ENCODE assay signal across 19 mouse cellular contexts in the genomic region with DNA sequence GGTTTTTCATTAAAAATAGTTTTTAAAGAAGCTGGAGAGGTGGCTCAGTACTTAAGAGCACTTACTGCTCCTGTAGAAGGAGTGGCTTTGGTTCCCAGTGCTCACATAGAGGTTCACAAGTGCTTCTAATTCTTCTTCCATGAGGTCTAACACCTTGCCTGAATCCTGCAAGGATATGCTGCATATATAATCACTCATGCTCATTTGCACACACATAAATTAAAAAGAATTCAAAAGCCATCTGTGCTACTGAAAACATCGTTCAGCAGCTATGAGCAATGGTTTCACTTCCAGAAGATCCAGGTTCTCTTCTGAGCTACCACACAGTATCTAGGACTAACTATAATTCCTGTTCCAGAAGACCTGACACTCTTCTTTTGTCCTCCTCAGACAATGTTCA.
"Had no signal": no experiment of that assay in that cellular context is flagged by ENCODE, and none has a peak within 500 bp of the region (broad histone marks: within the 10 kb centered on the region; RNA-seq: fewer than 3 reads in every experiment).

No protein-coding gene starts in this region.

- H3K9me3 ChIP-seq: lung, embryonic 15.5 days; megakaryocyte, embryonic 14.5 days; midbrain, embryonic 13.5 days; midbrain, embryonic 15.5 days; neural tube, embryonic 12.5 days had no signal

- H3K4me3 ChIP-seq: lung, embryonic 15.5 days; megakaryocyte, embryonic 14.5 days; midbrain, embryonic 13.5 days; midbrain, embryonic 15.5 days; neural tube, embryonic 12.5 days had no signal

- DNase-seq: lung, adult 2 months; lung, postnatal 14 days; lung, postnatal 36 days; retina, postnatal 1 day; right cerebral cortex, adult 18-20 months; right cerebral cortex, postnatal 25 days; right cerebral cortex, postnatal 4 days; spleen, adult 18-20 months; thymus, adult 2 months; thymus, postnatal 25 days; thymus, postnatal 4 days had no signal

- ATAC-seq: lung, postnatal 0 days; midbrain, embryonic 13.5 days; midbrain, embryonic 15.5 days had no signal

- H3K4me2 ChIP-seq: lung, embryonic 15.5 days; midbrain, embryonic 11.5 days; midbrain, embryonic 13.5 days; midbrain, embryonic 15.5 days; neural tube, embryonic 12.5 days had no signal

- H3K36me3 ChIP-seq: lung, embryonic 15.5 days; midbrain, embryonic 13.5 days; midbrain, embryonic 15.5 days; neural tube, embryonic 12.5 days had no signal

- H3K9ac ChIP-seq: lung, embryonic 15.5 days; midbrain, embryonic 13.5 days; midbrain, embryonic 15.5 days; neural tube, embryonic 12.5 days had no signal

- H3K4me1 ChIP-seq: lung, embryonic 15.5 days; megakaryocyte, embryonic 14.5 days; midbrain, embryonic 13.5 days; midbrain, embryonic 15.5 days; neural tube, embryonic 12.5 days had no signal

- H3K27me3 ChIP-seq: lung, embryonic 15.5 days; megakaryocyte, embryonic 14.5 days; midbrain, embryonic 13.5 days; midbrain, embryonic 15.5 days; neural tube, embryonic 12.5 days had no signal

- H3K27ac ChIP-seq: lung, embryonic 15.5 days; macrophage; midbrain, embryonic 13.5 days; midbrain, embryonic 15.5 days; neural tube, embryonic 12.5 days had no signal
